Mouse (Mus musculus): Measurements from ENCODE around the gene Dirc2.

Dirc2 gene

GRCm38 (mm10) chr16:35775835-35776234 is 6.7 kb upstream of the Dirc2 start:
- DNase-seq (ENCODE audit: extremely low read depth, insufficient read length, low spot score) = no peak

GRCm38 (mm10) chr16:35772598-35772997 is 3.4 kb upstream of the Dirc2 start:
- no peak for DNase-seq (ENCODE audit: extremely low read depth, insufficient read length, low spot score)

- no peak for DNase-seq (ENCODE audit: extremely low read depth, insufficient read length, low spot score)
Observed at GRCm38 (mm10) chr16:35771606-35772005, 2.5 kb upstream of the Dirc2 start.

- DNase-seq (ENCODE audit: extremely low read depth, insufficient read length, low spot score) = peak; percentile 6
Observed at GRCm38 (mm10) chr16:35771141-35771540, 2.0 kb upstream of the Dirc2 start.

- peak; percentile 95 for DNase-seq (ENCODE audit: extremely low read depth, insufficient read length, low spot score)
Observed at GRCm38 (mm10) chr16:35769878-35770657, 912 bp upstream of the Dirc2 start, which contains the start of gene Hspbap1. Gene Hspbap1, plus strand, starts transcription at chr16:35770375.

- no peak for DNase-seq (ENCODE audit: extremely low read depth, insufficient read length, low spot score)
Observed at GRCm38 (mm10) chr16:35768469-35768784, 729 bp downstream of the Dirc2 start.

- DNase-seq (ENCODE audit: extremely low read depth, insufficient read length, low spot score) = no peak
Observed at GRCm38 (mm10) chr16:35766366-35766765, 2.8 kb downstream of the Dirc2 start.

GRCm38 (mm10) chr16:35765449-35765848 is 3.7 kb downstream of the Dirc2 start:
- no peak for DNase-seq (ENCODE audit: extremely low read depth, insufficient read length, low spot score)

GRCm38 (mm10) chr16:35764941-35765340 is 4.2 kb downstream of the Dirc2 start:
- DNase-seq (ENCODE audit: extremely low read depth, insufficient read length, low spot score) = no peak

- DNase-seq (ENCODE audit: extremely low read depth, insufficient read length, low spot score) = no peak
Observed at GRCm38 (mm10) chr16:35763590-35764296, 5.4 kb downstream of the Dirc2 start.

GRCm38 (mm10) chr16:35759401-35759800 is 9.8 kb downstream of the Dirc2 start:
- no peak for DNase-seq (ENCODE audit: extremely low read depth, insufficient read length, low spot score)

- DNase-seq (ENCODE audit: extremely low read depth, insufficient read length, low spot score) = no peak
Observed at GRCm38 (mm10) chr16:35756697-35757096, 12.5 kb downstream of the Dirc2 start.

- DNase-seq (ENCODE audit: extremely low read depth, insufficient read length, low spot score) = no peak
Observed at GRCm38 (mm10) chr16:35755502-35756334, 13.4 kb downstream of the Dirc2 start.

GRCm38 (mm10) chr16:35753926-35754325 is 15.2 kb downstream of the Dirc2 start:
- DNase-seq (ENCODE audit: extremely low read depth, insufficient read length, low spot score) = no peak

- DNase-seq (ENCODE audit: extremely low read depth, insufficient read length, low spot score) = no peak
Observed at GRCm38 (mm10) chr16:35751841-35752240, 17.3 kb downstream of the Dirc2 start.

GRCm38 (mm10) chr16:35749385-35749784 is 19.8 kb downstream of the Dirc2 start:
- DNase-seq (ENCODE audit: extremely low read depth, insufficient read length, low spot score) = no peak

- no peak for DNase-seq (ENCODE audit: extremely low read depth, insufficient read length, low spot score)
Observed at GRCm38 (mm10) chr16:35748237-35748603, 20.9 kb downstream of the Dirc2 start.

GRCm38 (mm10) chr16:35747417-35748236 is 21.5 kb downstream of the Dirc2 start:
- DNase-seq (ENCODE audit: extremely low read depth, insufficient read length, low spot score) = no peak

GRCm38 (mm10) chr16:35742251-35742937 is 26.8 kb downstream of the Dirc2 start:
- DNase-seq (ENCODE audit: extremely low read depth, insufficient read length, low spot score) = peak; percentile 64

- DNase-seq (ENCODE audit: extremely low read depth, insufficient read length, low spot score) = no peak
Observed at GRCm38 (mm10) chr16:35741621-35742020, 27.5 kb downstream of the Dirc2 start.

Data from 3134 (cell line).